Mouse (Mus musculus) limb, embryonic 14.5 days (tissue): ENCODE data around the gene Krtap28-13. TPM values are rescaled to one million over a fixed set of nuclear protein-coding genes. Genes with fewer than 3 reads are reported as not detected.
A peak's percentile ranks its signal among the peaks of the same experiment; 100 is the strongest.

ENCODE experiments used
- ATAC-seq: fragments of 200-750 bp; cut with Nextera tagmentation; 2 replicates; pipeline ENCODE4 v1.8.0; 2017; ENCODE audit warnings: low read depth, moderate number of reproducible peaks, moderate TSS enrichment; ENCODE audit not compliant: low FRiP score
- DNase-seq: peaks from one replicate; pipeline ENCODE4 v3.0.0-alpha.2; 2015; ENCODE audit warnings: low spot score
- H3K27ac ChIP-seq: fragments of 300-500 bp; sonication (generic); replicated peaks from 2 replicates; pipeline ENCODE4 v1.5.1; 2014; ENCODE audit warnings: low read depth, mild to moderate bottlenecking, low read length, moderate library complexity, mixed read lengths
- H3K27me3 ChIP-seq: fragments of 300-500 bp; sonication (generic); 2 replicates; pipeline ENCODE4 v1.6.1; 2014; ENCODE audit warnings: low read length, mixed read lengths; ENCODE audit not compliant: control insufficient read depth, insufficient read depth
- H3K36me3 ChIP-seq: fragments of 300-500 bp; sonication (generic); 2 replicates; pipeline ENCODE4 v1.6.1; 2014; ENCODE audit warnings: mild to moderate bottlenecking, low read length, moderate library complexity, mixed read lengths; ENCODE audit not compliant: control insufficient read depth, insufficient read depth
- H3K4me1 ChIP-seq: fragments of 300-500 bp; sonication (generic); 2 replicates; pipeline ENCODE4 v1.6.1; 2014; ENCODE audit warnings: antibody characterized with exemption, low read length, mixed read lengths; ENCODE audit not compliant: control insufficient read depth, insufficient read depth
- H3K4me2 ChIP-seq: fragments of 300-500 bp; sonication (generic); replicated peaks from 2 replicates; pipeline ENCODE4 v1.6.1; 2014; ENCODE audit warnings: low read depth, mild to moderate bottlenecking, low read length, moderate library complexity; ENCODE audit not compliant: severe bottlenecking
- H3K4me3 ChIP-seq: fragments of 300-500 bp; sonication (generic); replicated peaks from 2 replicates; pipeline ENCODE4 v1.5.1; 2014; ENCODE audit warnings: low read length
- H3K9ac ChIP-seq: fragments of 300-500 bp; sonication (generic); 2 replicates; pipeline ENCODE4 v1.6.1; 2014; ENCODE audit warnings: mild to moderate bottlenecking, low read depth, low read length, moderate library complexity; ENCODE audit not compliant: severe bottlenecking
- H3K9me3 ChIP-seq: fragments of 300-500 bp; sonication (generic); 2 replicates; pipeline ENCODE4 v1.6.1; 2016; ENCODE audit warnings: low read length; ENCODE audit not compliant: control insufficient read depth
- POLR2A ChIP-seq: fragments of 200-500 bp; IDR thresholded peaks from 2 replicates; pipeline ENCODE4 v1.8.0; 2012; ENCODE audit warnings: inconsistent platforms, mild to moderate bottlenecking, moderate library complexity, borderline replicate concordance; ENCODE audit not compliant: insufficient read depth, insufficient read length; ENCODE audit errors: extremely low read depth
- WGBS: fragments of 180-500 bp; shearing (Covaris S2); extraction: QIAGEN DNeasy Blood & Tissue Kit; methylation state at CpG from one replicate; pipeline ENCODE4 v1.1.7; 2014; 5-methylcytosine and 5-hydroxymethylcytosine counted together
- polyA plus RNA-seq, 2 experiments: library from polyadenylated mRNA; depleted of rRNA in 1 of 2; stranded (reverse) in 1 of 2; unstranded in 1 of 2; fragments of >200 nt; fragmentation: Nextera tagmentation in 1 of 2; extraction: Ambion mirVana in 1 of 2; gene quantifications; 2 replicates each; pipeline versions ENCODE4 v1.2.1 to v1.2.3; 2012 to 2014

The Krtap28-13 gene
- polyA plus RNA-seq, 2 experiments = 0.13 TPM; not detected in 1

DNA sequence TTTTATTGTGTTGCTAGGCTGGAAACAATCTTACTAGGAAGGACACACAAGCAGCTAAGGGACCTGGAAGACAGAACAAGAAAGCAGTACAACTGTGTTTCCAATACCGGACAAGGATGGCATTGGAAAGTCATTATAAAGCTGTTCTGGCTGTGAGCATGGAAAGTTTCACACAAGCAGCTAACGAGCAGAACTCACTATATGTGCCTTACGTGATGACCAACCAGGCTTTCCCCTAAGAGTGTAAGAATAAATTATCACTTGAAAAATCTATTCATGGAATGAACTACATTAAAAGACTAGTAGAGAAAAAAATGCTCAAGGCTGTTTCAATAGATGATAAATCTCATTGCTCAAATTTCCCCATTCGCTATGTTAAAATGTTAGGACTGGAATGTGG lies 5.8 kb downstream of the Krtap28-13 start:
- Histone ChIP-seq H3K4me2 (no peak overlapping the region), H3K4me3 (no peak overlapping the region), H3K36me3 (no peaks in the 10 kb centered on the region), H3K27me3 (no peaks in the 10 kb centered on the region), H3K4me1 (no peaks in the 10 kb centered on the region), H3K9me3 (no peaks in the 10 kb centered on the region), H3K27ac (no peak overlapping the region), H3K9ac (no peak overlapping the region)
- ATAC-seq = no peak
- TF ChIP-seq POLR2A = no peak
- 72% methylated on average over 4 of the region's 4 CpGs for WGBS
- DNase-seq = no peak

DNA sequence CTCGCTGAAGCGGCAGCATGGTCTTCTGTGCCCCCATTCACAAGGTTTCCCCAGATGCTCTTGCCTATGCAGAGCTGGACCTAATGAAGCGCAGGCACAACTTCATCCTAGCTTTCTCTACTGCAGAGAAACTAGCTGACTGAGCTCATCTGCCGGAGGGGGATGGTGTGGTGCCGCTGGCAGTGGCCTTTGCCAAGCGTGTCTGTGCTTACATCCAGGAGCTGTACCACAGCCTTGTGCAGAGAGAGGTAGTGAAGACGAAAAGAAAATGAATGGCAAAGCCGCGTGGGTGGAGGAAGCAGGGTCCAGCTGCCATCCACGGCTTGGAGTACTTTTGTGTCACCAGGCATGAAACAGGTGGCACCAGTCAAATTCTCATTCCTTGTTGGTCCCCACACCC lies 6.5 kb downstream of the Krtap28-13 start:
- Histone ChIP-seq H3K9me3 (no peaks in the 10 kb centered on the region), H3K9ac (no peak overlapping the region), H3K4me3 (no peak overlapping the region), H3K4me2 (no peak overlapping the region), H3K4me1 (no peaks in the 10 kb centered on the region), H3K36me3 (no peaks in the 10 kb centered on the region), H3K27ac (no peak overlapping the region), H3K27me3 (no peaks in the 10 kb centered on the region)
- ATAC-seq (no peak), DNase-seq (no peak)
- no peak for TF ChIP-seq POLR2A
- 86% methylated on average over 10 of the region's 10 CpGs for WGBS

DNA sequence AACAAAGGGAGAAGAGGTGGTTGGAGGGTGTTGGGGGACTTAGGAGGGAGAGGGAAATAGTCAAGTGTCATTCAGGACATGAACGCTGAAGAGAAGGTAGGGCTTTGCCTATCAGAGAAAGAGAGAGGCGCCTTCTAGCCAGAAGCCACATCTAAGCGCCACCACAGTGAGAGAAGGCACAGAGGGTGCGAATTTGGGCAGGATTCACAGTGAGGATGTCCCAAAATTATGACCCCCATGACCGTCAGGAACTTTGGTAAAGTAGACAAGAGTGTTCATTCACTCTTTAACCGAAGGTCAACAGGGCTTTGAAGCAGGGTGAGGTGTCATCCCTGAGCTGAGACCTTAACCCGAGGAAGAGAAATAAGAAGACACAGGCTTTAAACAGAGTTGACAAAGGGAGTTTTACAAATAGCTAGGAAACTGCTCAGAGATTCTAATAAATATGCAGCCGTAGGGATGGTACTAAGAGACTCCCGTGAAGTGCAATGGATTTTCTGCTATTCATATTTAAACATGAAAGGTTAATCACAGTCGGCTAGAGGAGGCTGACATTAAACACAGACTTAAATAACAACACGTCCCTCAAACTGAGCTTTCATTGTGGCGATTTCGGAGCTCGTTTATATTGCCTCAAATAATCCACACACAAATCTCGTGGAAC lies 14.9 kb downstream of the Krtap28-13 start:
- H3K36me3 ChIP-seq = no peaks in the 10 kb centered on the region
- 0 out of 2 replicates have a peak overlapping the region, but pooled peaks have one; percentile 36 for H3K9ac ChIP-seq
- H3K27ac ChIP-seq = no peak overlapping the region
- no peaks in the 10 kb centered on the region for H3K9me3 ChIP-seq
- 0 out of 2 replicates have a peak overlapping the region, but pooled peaks have one; percentile 13 for H3K4me3 ChIP-seq
- 45% methylated on average over 15 of the region's 15 CpGs for WGBS
- TF ChIP-seq POLR2A = no peak
- DNase-seq (no peak), ATAC-seq (no peak)
- H3K4me1 ChIP-seq = no peaks in the 10 kb centered on the region
- peak overlapping the region; percentile 42 for H3K4me2 ChIP-seq
- no peaks in the 10 kb centered on the region for H3K27me3 ChIP-seq

GRCm38 (mm10) chr1:83076190-83076917 lies 15.6 kb downstream of the Krtap28-13 start:
- Histone ChIP-seq H3K9me3 (no peaks in the 10 kb centered on the region), H3K36me3 (no peaks in the 10 kb centered on the region), H3K4me2 (peak overlapping the region; percentile 42), H3K27me3 (no peaks in the 10 kb centered on the region), H3K4me3 (0 out of 2 replicates have a peak overlapping the region, but pooled peaks have one; percentile 13), H3K9ac (0 out of 2 replicates have a peak overlapping the region, but pooled peaks have one; percentile 36), H3K4me1 (no peaks in the 10 kb centered on the region), H3K27ac (no peak overlapping the region)
- DNase-seq = peak; percentile 76
- WGBS = 50% methylated on average over 11 of the region's 11 CpGs
- TF ChIP-seq POLR2A = no peak
- peak; percentile 84; the same call in 1 of the 2 replicates for ATAC-seq

DNA sequence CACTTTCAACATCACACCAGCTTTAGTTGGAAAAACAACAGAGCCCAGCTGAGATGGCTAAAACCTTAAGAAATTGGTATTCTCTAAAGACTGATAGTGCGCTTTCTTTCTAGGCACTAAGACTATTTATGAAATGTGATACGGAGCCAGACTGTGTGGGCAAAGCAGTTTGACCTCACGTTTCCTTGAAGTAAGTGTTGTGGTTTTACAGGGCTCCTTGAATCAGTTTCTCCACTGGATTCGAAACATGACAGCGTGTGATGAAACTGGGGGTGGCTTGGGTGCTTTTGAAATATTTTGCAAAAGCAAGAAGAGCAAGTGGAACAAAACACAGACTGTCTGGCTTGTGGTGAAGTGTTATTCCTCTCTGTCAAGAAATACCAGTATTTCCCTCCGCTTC lies 16.3 kb downstream of the Krtap28-13 start:
- 72% methylated on average over 6 of the region's 6 CpGs for WGBS
- ATAC-seq (no peak), DNase-seq (no peak)
- Histone ChIP-seq H3K9ac (no peak overlapping the region), H3K27ac (no peak overlapping the region), H3K27me3 (no peaks in the 10 kb centered on the region), H3K9me3 (no peaks in the 10 kb centered on the region), H3K4me1 (no peaks in the 10 kb centered on the region), H3K4me2 (no peak overlapping the region), H3K36me3 (no peaks in the 10 kb centered on the region), H3K4me3 (no peak overlapping the region)
- TF ChIP-seq POLR2A = no peak
